ENCODE assay signal across 8 mouse cellular contexts in genomic region chr5:124446301-124446881, GRCm38 (mm10). TPM values are rescaled to one million over a fixed set of nuclear protein-coding genes. Genes with fewer than 3 reads are reported as not detected.
A peak's percentile ranks its signal among the peaks of the same experiment; 100 is the strongest.
DNase-seq lines count a peak whose midpoint lies in the region; ATAC-seq lines count a peak whose summit lies in the region.

No protein-coding gene starts in this region.

- H3K4me2 ChIP-seq in stomach, embryonic 14.5 days (replicated peaks; ENCODE audit: low read depth, low read length), result peak overlapping the region; percentile 77

- H3K36me3 ChIP-seq in stomach, embryonic 14.5 days (ENCODE audit: control insufficient read depth, insufficient read depth, low read length), result peaks cover 41% of the 10 kb centered on the region

- 1% methylated on average over 15 of the region's 15 CpGs for WGBS in stomach, embryonic 14.5 days

- no peaks in the 10 kb centered on the region for H3K9me3 ChIP-seq in stomach, embryonic 14.5 days (ENCODE audit: control insufficient read depth, low read depth, low read length)

- peak overlapping the region; percentile 92 for H3K9ac ChIP-seq in stomach, embryonic 14.5 days (replicated peaks; ENCODE audit: low read depth, low read length)

- H3K27ac ChIP-seq in stomach, embryonic 14.5 days (ENCODE audit: low read length), result peak overlapping the region; percentile 95

- H3K4me1 ChIP-seq in stomach, embryonic 14.5 days (ENCODE audit: control insufficient read depth, insufficient read depth, low read length), result peaks cover 11% of the 10 kb centered on the region; the same call in 1 of the 2 replicates

- DNase-seq in A20 (ENCODE audit: low read depth, low spot score), result peak; percentile 77
- peak; percentile 87 for DNase-seq in adrenal gland, postnatal 14 days
- DNase-seq in heart, postnatal 10 days, result peak; percentile 83 to 88
- peak; percentile 77 to 79 for DNase-seq in kidney, postnatal 36 days
- DNase-seq in left cerebral cortex, adult 18-20 months (ENCODE audit: low spot score in 2 of 2), result no peak

- intact Hi-C loops in heart, postnatal 10 days (cut with DNase I), result no loop called here

- H3K27me3 ChIP-seq in stomach, embryonic 14.5 days (ENCODE audit: control insufficient read depth, insufficient read depth, low read length), result no peaks in the 10 kb centered on the region

- peak overlapping the region; percentile 86 for H3K4me3 ChIP-seq in stomach, embryonic 14.5 days (ENCODE audit: low read depth, low read length)

- peak; percentile 33 for ATAC-seq in erythroid progenitor cell, adult 5-6 weeks (replicated peaks; ENCODE audit: low FRiP score, poor library complexity, severe bottlenecking)
- ATAC-seq in megakaryocyte-erythroid progenitor cell, adult 5-6 weeks (replicated peaks; ENCODE audit: low FRiP score, low TSS enrichment, poor library complexity, severe bottlenecking), result peak; percentile 89
- ATAC-seq in stomach, embryonic 14.5 days (ENCODE audit: insufficient number of reproducible peaks, insufficient read depth, low FRiP score, low read depth), result peak; percentile 83

RNA-seq across cellular contexts. Expression of gene Kmt5a, which starts 6.7 kb away (rescaled TPM):
- total RNA-seq in adrenal gland, postnatal 14 days (2021), result 146 and 162 TPM in 2 replicates
- total RNA-seq in erythroid progenitor cell, adult 5-6 weeks (2015; ENCODE audit: low replicate concordance), result 307 and 377 TPM in 2 replicates
- total RNA-seq in erythroid progenitor cell, adult 5-6 weeks (2017; ENCODE audit: low replicate concordance), result 344 and 488 TPM in 2 replicates
- total RNA-seq in heart, postnatal 10 days (2021), result 100 to 1,000 TPM; 146 to 153 TPM
- total RNA-seq in megakaryocyte-erythroid progenitor cell, adult 5-6 weeks (2014; fragmentation: Nextera tagmentation), result 177 and 250 TPM in 2 replicates
- 187 and 201 TPM in 2 replicates for total RNA-seq in megakaryocyte-erythroid progenitor cell, adult 5-6 weeks (2017)
- 52.9 and 59.8 TPM in 2 replicates for polyA plus RNA-seq in stomach, embryonic 14.5 days (2014; fragmentation: Nextera tagmentation; extraction: Ambion mirVana)
- 10 to 100 TPM; 61.5 to 64.2 TPM for total RNA-seq in left cerebral cortex, adult 18-20 months (2021)

RNA-seq across cellular contexts. Expression of gene Sbno1, which starts 20.6 kb away (rescaled TPM):
- total RNA-seq in adrenal gland, postnatal 14 days (2021), result 90.7 and 103 TPM in 2 replicates
- 43.6 and 59.9 TPM in 2 replicates for total RNA-seq in erythroid progenitor cell, adult 5-6 weeks (2015; ENCODE audit: low replicate concordance)
- total RNA-seq in erythroid progenitor cell, adult 5-6 weeks (2017; ENCODE audit: low replicate concordance), result 84.5 and 106 TPM in 2 replicates
- total RNA-seq in heart, postnatal 10 days (2021), result 10 to 100 TPM; 69.2 to 77.6 TPM
- total RNA-seq in megakaryocyte-erythroid progenitor cell, adult 5-6 weeks (2014; fragmentation: Nextera tagmentation), result 131 and 149 TPM in 2 replicates
- 255 and 297 TPM in 2 replicates for total RNA-seq in megakaryocyte-erythroid progenitor cell, adult 5-6 weeks (2017)
- 95.3 and 104 TPM in 2 replicates for polyA plus RNA-seq in stomach, embryonic 14.5 days (2014; fragmentation: Nextera tagmentation; extraction: Ambion mirVana)
- total RNA-seq in left cerebral cortex, adult 18-20 months (2021), result 100 to 1,000 TPM; 175 to 185 TPM

RNA-seq across cellular contexts. Expression of gene Rilpl2, which starts 31.8 kb away (rescaled TPM):
- 21.2 and 23.9 TPM in 2 replicates for total RNA-seq in adrenal gland, postnatal 14 days (2021)
- total RNA-seq in erythroid progenitor cell, adult 5-6 weeks (2015; ENCODE audit: low replicate concordance), result 7.1 and 7.9 TPM in 2 replicates
- total RNA-seq in erythroid progenitor cell, adult 5-6 weeks (2017; ENCODE audit: low replicate concordance), result 5.3 and 7.0 TPM in 2 replicates
- total RNA-seq in heart, postnatal 10 days (2021), result 10 to 100 TPM; 11.0 to 11.4 TPM
- 16.1 and 18.0 TPM in 2 replicates for total RNA-seq in megakaryocyte-erythroid progenitor cell, adult 5-6 weeks (2014; fragmentation: Nextera tagmentation)
- total RNA-seq in megakaryocyte-erythroid progenitor cell, adult 5-6 weeks (2017), result 13.8 and 19.0 TPM in 2 replicates
- polyA plus RNA-seq in stomach, embryonic 14.5 days (2014; fragmentation: Nextera tagmentation; extraction: Ambion mirVana), result 30.6 and 31.7 TPM in 2 replicates
- total RNA-seq in left cerebral cortex, adult 18-20 months (2021), result 10 to 100 TPM; 17.5 to 19.3 TPM

RNA-seq across cellular contexts. Expression of gene Snrnp35, which starts 36.5 kb away (rescaled TPM):
- 13.4 and 18.4 TPM in 2 replicates for total RNA-seq in adrenal gland, postnatal 14 days (2021)
- 1.7 and 7.9 TPM in 2 replicates for total RNA-seq in erythroid progenitor cell, adult 5-6 weeks (2015; ENCODE audit: low replicate concordance)
- 9.0 TPM in 1 of 2 replicates, not detected in the other for total RNA-seq in erythroid progenitor cell, adult 5-6 weeks (2017; ENCODE audit: low replicate concordance)
- total RNA-seq in heart, postnatal 10 days (2021), result 10 to 100 TPM; 14.2 to 16.0 TPM
- 6.1 and 9.4 TPM in 2 replicates for total RNA-seq in megakaryocyte-erythroid progenitor cell, adult 5-6 weeks (2014; fragmentation: Nextera tagmentation)
- total RNA-seq in megakaryocyte-erythroid progenitor cell, adult 5-6 weeks (2017), result 3.2 and 11.1 TPM in 2 replicates
- 11.5 and 14.2 TPM in 2 replicates for polyA plus RNA-seq in stomach, embryonic 14.5 days (2014; fragmentation: Nextera tagmentation; extraction: Ambion mirVana)
- 10 to 100 TPM; 23.0 to 27.5 TPM for total RNA-seq in left cerebral cortex, adult 18-20 months (2021)

Comparison
In these comparisons a context has a peak if more than half of its experiments do, and no peak if none do; other contexts are left out.
1. DNase-seq: peak in A20 (single experiment), adrenal gland, postnatal 14 days (single experiment), heart, postnatal 10 days (2 of 2) and kidney, postnatal 36 days (2 of 2); none in left cerebral cortex, adult 18-20 months (0 of 2).
2. ATAC-seq: peak in every context shown above with its lines; median percentile 89 in megakaryocyte-erythroid progenitor cell, adult 5-6 weeks; 83 in stomach, embryonic 14.5 days; 33 in erythroid progenitor cell, adult 5-6 weeks.